Mouse (Mus musculus) G1E (cell line): ENCODE data around the gene S1pr4. TPM values are rescaled to one million over a fixed set of nuclear protein-coding genes. Genes with fewer than 3 reads are reported as not detected.

Experiments used
- ATAC-seq: 2 replicates; pipeline ENCODE4 v1.8.0; 2016; ENCODE audit warnings: mild to moderate bottlenecking; ENCODE audit not compliant: insufficient number of reproducible peaks, poor library complexity, low FRiP score, severe bottlenecking; ENCODE audit errors: extremely low read depth
- DNase-seq: peaks from one replicate; pipeline ENCODE4 v3.0.0; 2012; ENCODE audit warnings: low spot score
- H3K27me3 ChIP-seq: 2 replicates; pipeline ENCODE4 v1.6.1; 2012; ENCODE audit warnings: mild to moderate bottlenecking, low read length, inconsistent platforms; ENCODE audit not compliant: insufficient read depth
- H3K36me3 ChIP-seq: replicated peaks from 2 replicates; pipeline ENCODE3; 2012; ENCODE audit warnings: mild to moderate bottlenecking, inconsistent platforms
- H3K4me1 ChIP-seq: 2 replicates; pipeline ENCODE4 v1.6.1; 2012; ENCODE audit warnings: low read depth, low read length, inconsistent platforms, mixed read lengths; ENCODE audit not compliant: insufficient read depth
- H3K4me3 ChIP-seq: 2 replicates; pipeline ENCODE4 v1.5.1; 2012; ENCODE audit warnings: low read depth, mild to moderate bottlenecking, inconsistent platforms, low read length, moderate library complexity, mixed read lengths
- H3K9me3 ChIP-seq: replicated peaks from 2 replicates; pipeline ENCODE4 v1.6.1; 2012; ENCODE audit warnings: inconsistent platforms
- CTCF ChIP-seq: IDR thresholded peaks from 2 replicates; pipeline ENCODE4 v1.5.1; 2012; ENCODE audit warnings: low read depth, low read length, inconsistent platforms, mixed read lengths
- GATA1 ChIP-seq: IDR thresholded peaks from 2 replicates; pipeline ENCODE4 v1.6.1; 2012; ENCODE audit warnings: borderline replicate concordance, low read length, inconsistent platforms, mixed read lengths
- GATA2 ChIP-seq: IDR thresholded peaks from 2 replicates; pipeline ENCODE4 v1.6.1; 2012; ENCODE audit warnings: low read depth, low read length, inconsistent platforms, borderline replicate concordance
- POLR2AphosphoS5 ChIP-seq: IDR thresholded peaks from 2 replicates; pipeline ENCODE4 v1.6.1; 2012; ENCODE audit warnings: low read depth, low read length, inconsistent platforms; ENCODE audit not compliant: insufficient replicate concordance
- TAL1 ChIP-seq: conservative IDR thresholded peaks from 2 replicates; pipeline ENCODE4 v1.6.1; 2012; ENCODE audit warnings: low read depth, low read length, inconsistent platforms, mixed read lengths
- polyA plus RNA-seq: library from polyadenylated mRNA; stranded (reverse); fragments of >175 nt; gene quantifications from 2 replicates; pipeline ENCODE4 v1.2.3, GENCODE M21; 2012
- total RNA-seq, 2 experiments: library from RNA; stranded (forward) in 1 of 2; stranded (reverse) in 1 of 2; fragments of 200-1000 nt in 1 of 2; fragments of >200 nt in 1 of 2; fragmentation: Nextera tagmentation in 1 of 2; gene quantifications; 2 replicates each; pipeline ENCODE4 v1.2.3; 2014 to 2017

The S1pr4 gene
- total and polyA plus RNA-seq, 3 experiments = 1.00 to 1.6 TPM; not detected in 1

- H3K9me3 ChIP-seq = no peaks in the 10 kb centered on the region
- H3K4me3 ChIP-seq = no peak overlapping the region
- TF ChIP-seq CTCF (peak; percentile 89), GATA2 (no peak), GATA1 (no peak)
- H3K36me3 ChIP-seq = peaks cover 98% of the 10 kb centered on the region
- DNase-seq (no peak), ATAC-seq (no peak)
- H3K27me3 ChIP-seq = no peaks in the 10 kb centered on the region
- H3K4me1 ChIP-seq = peaks cover 65% of the 10 kb centered on the region
Measured at GRCm38 (mm10) chr10:81536734-81537133, 36.8 kb upstream of the S1pr4 start.

- no peaks in the 10 kb centered on the region for H3K9me3 ChIP-seq
- H3K36me3 ChIP-seq = peaks cover 98% of the 10 kb centered on the region
- DNase-seq (no peak), ATAC-seq (no peak)
- H3K27me3 ChIP-seq = no peaks in the 10 kb centered on the region
- TF ChIP-seq GATA1 (no peak), POLR2AphosphoS5 (no peak), TAL1 (no peak), CTCF (no peak), GATA2 (no peak)
- peaks cover 58% of the 10 kb centered on the region for H3K4me1 ChIP-seq
- H3K4me3 ChIP-seq = no peak overlapping the region
Measured at GRCm38 (mm10) chr10:81534826-81535225, 34.9 kb upstream of the S1pr4 start.

DNA sequence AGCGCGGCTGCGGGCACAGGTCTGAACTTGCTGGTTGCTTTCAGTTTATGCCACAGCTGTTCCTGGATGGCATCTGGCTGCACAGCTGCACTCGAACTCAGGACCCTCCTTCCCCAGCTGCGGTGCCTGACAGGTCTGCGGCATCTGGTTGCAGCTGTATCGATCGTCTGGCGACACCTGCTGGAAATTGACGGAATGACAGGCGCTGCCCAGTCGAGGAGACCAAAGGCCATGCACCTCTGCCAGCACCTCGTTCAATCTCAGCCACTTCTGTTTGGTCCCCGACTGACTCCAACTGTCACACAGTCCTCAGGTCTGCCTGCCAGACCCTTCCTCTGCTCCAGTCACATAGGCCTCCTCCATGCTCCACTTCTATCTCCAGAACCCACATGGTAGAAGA lies 26.8 kb upstream of the S1pr4 start:
- TF ChIP-seq CTCF (peak; percentile 100), GATA1 (no peak), POLR2AphosphoS5 (no peak), TAL1 (no peak), GATA2 (no peak)
- H3K27me3 ChIP-seq = no peaks in the 10 kb centered on the region
- DNase-seq (peak; percentile 62), ATAC-seq (no peak)
- peaks cover 53% of the 10 kb centered on the region for H3K4me1 ChIP-seq
- no peaks in the 10 kb centered on the region for H3K9me3 ChIP-seq
- H3K4me3 ChIP-seq = no peak overlapping the region; the same call in 1 of the 2 replicates
- H3K36me3 ChIP-seq = peaks cover 52% of the 10 kb centered on the region

GRCm38 (mm10) chr10:81525017-81525694 lies 25.2 kb upstream of the S1pr4 start:
- TF ChIP-seq GATA2 (no peak), POLR2AphosphoS5 (no peak), TAL1 (no peak), CTCF (no peak), GATA1 (no peak)
- Histone ChIP-seq H3K4me1 (peaks cover 61% of the 10 kb centered on the region), H3K27me3 (no peaks in the 10 kb centered on the region), H3K36me3 (peaks cover 51% of the 10 kb centered on the region), H3K9me3 (no peaks in the 10 kb centered on the region), H3K4me3 (peak overlapping the region; percentile 67; the same call in 1 of the 2 replicates)
- ATAC-seq = peak; percentile 47
- peak; percentile 82 for DNase-seq

DNA sequence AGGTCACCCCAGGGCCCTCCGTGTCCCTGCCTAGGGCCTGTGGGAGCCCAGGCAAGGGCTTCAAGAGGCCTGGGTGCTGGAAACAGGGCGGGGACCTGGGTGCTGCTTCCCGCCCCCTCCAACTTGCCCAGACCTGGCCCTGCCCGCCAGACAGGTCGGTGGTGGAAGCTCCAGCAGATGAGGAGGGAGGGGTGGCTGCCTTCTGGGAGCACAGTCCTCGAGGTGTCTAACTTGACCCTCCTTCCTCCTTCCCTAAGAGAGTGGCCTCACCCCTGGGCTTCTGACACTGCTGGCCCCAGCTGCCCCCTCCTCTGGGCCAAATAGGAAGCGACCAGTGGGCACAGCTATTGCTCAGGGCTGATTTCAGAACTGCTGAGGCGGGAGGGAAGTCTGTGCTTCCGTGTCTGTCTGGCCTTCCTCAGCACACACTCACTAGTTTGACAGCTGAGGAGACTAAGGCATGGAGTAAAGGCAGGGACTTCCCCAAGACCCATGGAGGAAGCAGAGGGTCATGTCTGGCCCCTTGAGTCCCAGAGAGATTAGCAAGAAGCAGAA lies 24.2 kb upstream of the S1pr4 start, which contains the start of gene Gna15:
Gene Gna15, minus strand, starts transcription at position 175 of the 555 bp plus-strand sequence.
- Histone ChIP-seq H3K4me3 (peak within 1 kb of the TSS; percentile 73), H3K4me1 (peaks cover 71% of the 10 kb centered on the region), H3K27me3 (no peaks in the 10 kb centered on the region), H3K36me3 (peaks cover 51% of the 10 kb centered on the region), H3K9me3 (no peaks in the 10 kb centered on the region)
- TF ChIP-seq POLR2AphosphoS5 = no peak
- TF ChIP-seq CTCF = no peak
- no peak for TF ChIP-seq GATA1
- no peak for TF ChIP-seq GATA2
- TF ChIP-seq TAL1 = no peak
- DNase-seq (peak; percentile 69), ATAC-seq (peak; percentile 47)

DNA sequence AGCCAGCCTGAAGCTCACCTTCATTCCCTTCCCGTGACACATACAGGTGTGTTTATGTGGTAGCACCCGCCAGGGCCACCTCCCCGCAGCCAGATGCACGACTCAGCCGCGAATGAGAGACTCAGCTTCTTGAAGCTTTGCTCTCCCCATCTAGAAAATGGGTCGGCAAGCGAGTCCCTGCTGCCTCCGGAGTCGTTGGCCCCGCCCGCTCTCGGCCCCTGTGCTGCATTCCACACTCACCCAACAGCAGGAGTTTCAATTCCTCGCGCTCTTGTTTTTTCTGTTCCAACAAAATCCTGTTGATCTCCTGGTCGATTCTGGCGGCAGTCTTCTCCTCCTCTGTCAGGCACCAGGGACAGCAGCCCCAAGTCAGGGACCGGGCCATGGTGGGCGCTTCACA lies 23.6 kb upstream of the S1pr4 start:
- Histone ChIP-seq H3K36me3 (peaks cover 46% of the 10 kb centered on the region), H3K9me3 (no peaks in the 10 kb centered on the region), H3K4me1 (peaks cover 75% of the 10 kb centered on the region), H3K27me3 (no peaks in the 10 kb centered on the region), H3K4me3 (peak overlapping the region; percentile 73)
- no peak for DNase-seq
- no peak for TF ChIP-seq GATA1
- no peak for ATAC-seq
